Mouse (Mus musculus) macrophage (primary cell): ENCODE measurements around the gene Tmem266. TPM values are rescaled to one million over a fixed set of nuclear protein-coding genes. Genes with fewer than 3 reads are reported as not detected.
A peak's percentile ranks its signal among the peaks of the same experiment; 100 is the strongest.

Experiments used
- H3K27ac ChIP-seq: fragments of 350-480 bp; formaldehyde crosslinking; 2 replicates; pipeline ENCODE4 v1.9.0; 2021
- H3K36me3 ChIP-seq: fragments of 350-480 bp; formaldehyde crosslinking; 2 replicates; pipeline ENCODE4 v1.9.0; 2021; ENCODE audit errors: inconsistent target
- H3K4me3 ChIP-seq: fragments of 350-480 bp; formaldehyde crosslinking; 2 replicates; pipeline ENCODE4 v1.9.0; 2021; ENCODE audit errors: inconsistent target
- H3K79me2 ChIP-seq: fragments of 350-480 bp; formaldehyde crosslinking; 2 replicates; pipeline ENCODE4 v1.9.0; 2021; ENCODE audit errors: inconsistent target
- WGBS: methylation state at CpG from one replicate; pipeline ENCODE4 v1.1.7; 2026; ENCODE audit warnings: inconsistent platforms; ENCODE audit not compliant: missing documents; 5-methylcytosine and 5-hydroxymethylcytosine counted together
- polyA plus RNA-seq: library from polyadenylated mRNA; stranded (reverse); fragments of 250-400 nt; gene quantifications from 3 replicates; pipeline ENCODE4 v1.2.4, GENCODE M21; 2018; ENCODE audit warnings: inconsistent platforms

Gene Tmem266
- polyA plus RNA-seq, 1 experiment from 2014 or later: 0.10 TPM

- WGBS: 100% methylated on average over 1 of the region's 1 CpGs
- H3K27ac ChIP-seq: no peak overlapping the region
- no peak overlapping the region for H3K4me3 ChIP-seq
- H3K36me3 ChIP-seq: no peaks in the 10 kb centered on the region
- H3K79me2 ChIP-seq: no peaks in the 10 kb centered on the region
Observed at GRCm38 (mm10) chr9:55357164-55357563, 30.5 kb downstream of the Tmem266 start.

GRCm38 (mm10) chr9:55360372-55360771 lies 33.7 kb downstream of the Tmem266 start:
- WGBS: 82% methylated on average over 3 of the region's 3 CpGs
- Histone ChIP-seq H3K4me3 (no peak overlapping the region), H3K36me3 (no peaks in the 10 kb centered on the region), H3K27ac (no peak overlapping the region), H3K79me2 (no peaks in the 10 kb centered on the region)

- H3K36me3 ChIP-seq: no peaks in the 10 kb centered on the region
- WGBS: 84% methylated on average over 7 of the region's 7 CpGs
Observed at GRCm38 (mm10) chr9:55360861-55361260, 34.1 kb downstream of the Tmem266 start.

GRCm38 (mm10) chr9:55361969-55362368 lies 35.3 kb downstream of the Tmem266 start:
- no peaks in the 10 kb centered on the region for H3K36me3 ChIP-seq
- H3K4me3 ChIP-seq: no peak overlapping the region
- H3K79me2 ChIP-seq: no peaks in the 10 kb centered on the region
- WGBS: 40% methylated on average over 5 of the region's 5 CpGs
- no peak overlapping the region for H3K27ac ChIP-seq

More at GRCm38 (mm10) chr9:55360861-55361260, 34.1 kb downstream of the Tmem266 start:
- Histone ChIP-seq H3K4me3 (no peak overlapping the region), H3K27ac (no peak overlapping the region), H3K79me2 (no peaks in the 10 kb centered on the region)

GRCm38 (mm10) chr9:55363707-55364106 lies 37.0 kb downstream of the Tmem266 start:
- Histone ChIP-seq H3K36me3 (no peaks in the 10 kb centered on the region), H3K27ac (no peak overlapping the region), H3K4me3 (no peak overlapping the region), H3K79me2 (no peaks in the 10 kb centered on the region)

GRCm38 (mm10) chr9:55368011-55368410 lies 41.3 kb downstream of the Tmem266 start:
- Histone ChIP-seq H3K27ac (no peak overlapping the region), H3K36me3 (no peaks in the 10 kb centered on the region), H3K79me2 (no peaks in the 10 kb centered on the region), H3K4me3 (no peak overlapping the region)
- 74% methylated on average over 3 of the region's 3 CpGs for WGBS

- 90% methylated on average over 7 of the region's 7 CpGs for WGBS
- Histone ChIP-seq H3K27ac (no peak overlapping the region), H3K4me3 (no peak overlapping the region), H3K79me2 (no peaks in the 10 kb centered on the region), H3K36me3 (no peaks in the 10 kb centered on the region)
Observed at GRCm38 (mm10) chr9:55371908-55372307, 45.2 kb downstream of the Tmem266 start.

GRCm38 (mm10) chr9:55377603-55378250 lies 51.0 kb downstream of the Tmem266 start:
- peak overlapping the region; percentile 35 for H3K27ac ChIP-seq
- no peaks in the 10 kb centered on the region for H3K36me3 ChIP-seq
- H3K79me2 ChIP-seq: no peaks in the 10 kb centered on the region
- WGBS: 63% methylated on average over 10 of the region's 10 CpGs
- no peak overlapping the region for H3K4me3 ChIP-seq

GRCm38 (mm10) chr9:55381456-55381855 lies 54.7 kb downstream of the Tmem266 start:
- Histone ChIP-seq H3K27ac (no peak overlapping the region), H3K4me3 (no peak overlapping the region), H3K36me3 (no peaks in the 10 kb centered on the region), H3K79me2 (no peaks in the 10 kb centered on the region)
- WGBS: 95% methylated on average over 4 of the region's 4 CpGs

- H3K27ac ChIP-seq: no peak overlapping the region
- no peaks in the 10 kb centered on the region for H3K36me3 ChIP-seq
- no peak overlapping the region for H3K4me3 ChIP-seq
- WGBS: 63% methylated on average over 5 of the region's 5 CpGs
- no peaks in the 10 kb centered on the region for H3K79me2 ChIP-seq
Observed at GRCm38 (mm10) chr9:55382441-55382840, 55.7 kb downstream of the Tmem266 start.

- H3K27ac ChIP-seq: no peak overlapping the region
- 96% methylated on average over 4 of the region's 4 CpGs for WGBS
- no peaks in the 10 kb centered on the region for H3K36me3 ChIP-seq
- no peaks in the 10 kb centered on the region for H3K79me2 ChIP-seq
- no peak overlapping the region for H3K4me3 ChIP-seq
Observed at GRCm38 (mm10) chr9:55386117-55386516, 59.4 kb downstream of the Tmem266 start.

GRCm38 (mm10) chr9:55387862-55388505 lies 61.3 kb downstream of the Tmem266 start:
- no peak overlapping the region for H3K4me3 ChIP-seq
- no peaks in the 10 kb centered on the region for H3K79me2 ChIP-seq
- 14% methylated on average over 14 of the region's 14 CpGs for WGBS
- H3K27ac ChIP-seq: no peak overlapping the region
- H3K36me3 ChIP-seq: no peaks in the 10 kb centered on the region

- H3K36me3 ChIP-seq: no peaks in the 10 kb centered on the region
- no peak overlapping the region for H3K4me3 ChIP-seq
- 43% methylated on average over 17 of the region's 17 CpGs for WGBS
- H3K79me2 ChIP-seq: no peaks in the 10 kb centered on the region
- H3K27ac ChIP-seq: no peak overlapping the region
Observed at GRCm38 (mm10) chr9:55391909-55392658, 65.4 kb downstream of the Tmem266 start.

- Histone ChIP-seq H3K36me3 (no peaks in the 10 kb centered on the region), H3K79me2 (no peaks in the 10 kb centered on the region), H3K27ac (no peak overlapping the region), H3K4me3 (no peak overlapping the region)
- 8% methylated on average over 1 of the region's 1 CpGs for WGBS
Observed at GRCm38 (mm10) chr9:55395650-55396049, 68.9 kb downstream of the Tmem266 start.

GRCm38 (mm10) chr9:55398985-55399554 lies 72.4 kb downstream of the Tmem266 start:
- Histone ChIP-seq H3K4me3 (no peak overlapping the region), H3K27ac (no peak overlapping the region), H3K36me3 (no peaks in the 10 kb centered on the region), H3K79me2 (no peaks in the 10 kb centered on the region)
- WGBS: 94% methylated on average over 7 of the region's 7 CpGs
